Mouse (Mus musculus) forebrain, embryonic 10.5 days (tissue): ENCODE results near the gene Iqce. TPM values are rescaled to one million over a fixed set of nuclear protein-coding genes. Genes with fewer than 3 reads are reported as not detected.

ENCODE experiments used
- DNase-seq: peaks from one replicate; pipeline ENCODE4 v3.0.0-alpha.2; 2017; ENCODE audit warnings: low spot score; ENCODE audit errors: extremely low spot score
- H3K27ac ChIP-seq: fragments of 300-500 bp; sonication (generic); 2 replicates; pipeline ENCODE4 v1.5.1; 2016; ENCODE audit warnings: mild to moderate bottlenecking
- H3K27me3 ChIP-seq: fragments of 300-500 bp; sonication (generic); 2 replicates; pipeline ENCODE4 v1.6.1; 2016; ENCODE audit warnings: mild to moderate bottlenecking; ENCODE audit not compliant: poor library complexity, severe bottlenecking
- H3K36me3 ChIP-seq: fragments of 300-500 bp; sonication (generic); replicated peaks from 2 replicates; pipeline ENCODE4 v1.6.1; 2016; ENCODE audit warnings: mild to moderate bottlenecking, moderate library complexity
- H3K4me1 ChIP-seq: fragments of 300-500 bp; sonication (generic); 2 replicates; pipeline ENCODE4 v1.6.1; 2016
- H3K4me3 ChIP-seq: fragments of 300-500 bp; sonication (generic); 2 replicates; pipeline ENCODE4 v1.5.1; 2016; ENCODE audit warnings: mild to moderate bottlenecking, moderate library complexity
- H3K9me3 ChIP-seq: fragments of 300-500 bp; sonication (generic); 2 replicates; pipeline ENCODE4 v1.6.1; 2016; ENCODE audit warnings: mild to moderate bottlenecking, moderate library complexity
- WGBS: fragments of 180-500 bp; shearing (Covaris S2); methylation state at CpG from one replicate; pipeline ENCODE4 v1.1.7; 2016; 5-methylcytosine and 5-hydroxymethylcytosine counted together
- polyA plus RNA-seq: library from polyadenylated mRNA; unstranded; fragments of >200 nt; fragmentation: Nextera tagmentation; extraction: Ambion mirVana; gene quantifications from 2 replicates; pipeline ENCODE4 v1.2.1, GENCODE M21; 2016

Iqce gene
- polyA plus RNA-seq, 1 experiment from 2014 or later, result 24.0 TPM

- 88% methylated on average over 10 of the region's 10 CpGs for WGBS
- H3K4me1 ChIP-seq, result peaks cover 67% of the 10 kb centered on the region
- peaks cover 22% of the 10 kb centered on the region for H3K27me3 ChIP-seq
- H3K36me3 ChIP-seq, result peaks cover 64% of the 10 kb centered on the region
- 0 out of 2 replicates have a peak overlapping the region, but pooled peaks have one; percentile 40 for H3K27ac ChIP-seq
- H3K9me3 ChIP-seq, result no peaks in the 10 kb centered on the region
- DNase-seq, result no peak
- no peak overlapping the region for H3K4me3 ChIP-seq
Measured at GRCm38 (mm10) chr5:140615321-140616109, 86.7 kb downstream of the Iqce start.

- Histone ChIP-seq H3K4me1 (peaks cover 69% of the 10 kb centered on the region), H3K9me3 (no peaks in the 10 kb centered on the region), H3K27me3 (peaks cover 28% of the 10 kb centered on the region), H3K4me3 (no peak overlapping the region), H3K27ac (peak overlapping the region; percentile 40; the same call in 1 of the 2 replicates), H3K36me3 (peaks cover 64% of the 10 kb centered on the region)
- WGBS, result 87% methylated on average over 4 of the region's 4 CpGs
- no peak for DNase-seq
Measured at GRCm38 (mm10) chr5:140614837-140615236, 87.3 kb downstream of the Iqce start.

DNA sequence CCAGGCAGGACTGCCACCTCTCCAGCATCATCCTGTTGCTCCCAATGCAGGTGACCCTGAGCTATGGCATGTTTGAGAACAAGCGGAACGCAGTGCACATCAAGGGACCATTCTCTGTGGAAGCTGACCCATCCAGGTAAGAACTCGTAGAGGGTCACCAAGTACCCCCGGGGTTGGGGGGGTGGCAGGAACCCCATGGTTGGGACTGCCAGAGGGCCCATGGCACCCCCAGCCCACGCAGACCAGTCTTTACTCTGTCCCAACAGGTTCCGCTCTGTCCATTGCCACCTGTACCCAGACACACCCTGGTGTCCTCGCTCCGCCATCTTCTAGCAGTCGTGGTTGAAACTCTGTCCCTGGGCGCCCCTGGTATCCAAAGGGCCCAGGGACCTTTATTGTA lies 88.0 kb downstream of the Iqce start:
- DNase-seq, result no peak
- peaks cover 73% of the 10 kb centered on the region for H3K4me1 ChIP-seq
- H3K36me3 ChIP-seq, result peaks cover 64% of the 10 kb centered on the region
- H3K9me3 ChIP-seq, result no peaks in the 10 kb centered on the region
- peak overlapping the region; percentile 40; the same call in 1 of the 2 replicates for H3K27ac ChIP-seq
- H3K4me3 ChIP-seq, result no peak overlapping the region
- H3K27me3 ChIP-seq, result peaks cover 35% of the 10 kb centered on the region
- 95% methylated on average over 10 of the region's 10 CpGs for WGBS

- H3K9me3 ChIP-seq, result no peaks in the 10 kb centered on the region
- peak overlapping the region; percentile 70 for H3K4me3 ChIP-seq
- peaks cover 91% of the 10 kb centered on the region for H3K4me1 ChIP-seq
- peak overlapping the region; percentile 95 for H3K27ac ChIP-seq
- DNase-seq, result no peak
- H3K36me3 ChIP-seq, result peaks cover 52% of the 10 kb centered on the region
- peaks cover 55% of the 10 kb centered on the region for H3K27me3 ChIP-seq
- WGBS, result 28% methylated on average over 18 of the region's 18 CpGs
Measured at GRCm38 (mm10) chr5:140612191-140612590, 90.0 kb downstream of the Iqce start.

Other genes with a start within 250 kb of the Iqce start
- 14.0 and 15.1 TPM in 2 replicates for gene Chst12, start 196.8 kb downstream of the Iqce start, polyA plus RNA-seq
- gene Grifin, start 137.3 kb downstream of the Iqce start, polyA plus RNA-seq, result not detected in 2 replicates
- 33.1 and 33.3 TPM in 2 replicates for gene Lfng, start 95.1 kb downstream of the Iqce start, polyA plus RNA-seq
- gene Ttyh3, start 53.3 kb downstream of the Iqce start, polyA plus RNA-seq, result 31.6 and 35.7 TPM in 2 replicates
- 21.5 and 23.6 TPM in 2 replicates for gene Brat1, start 2.6 kb upstream of the Iqce start, polyA plus RNA-seq
- 0.63 and 0.66 TPM in 2 replicates for gene Amz1, start 21.7 kb upstream of the Iqce start, polyA plus RNA-seq
- 6.1 and 7.6 TPM in 2 replicates for gene Gna12, start 128.1 kb upstream of the Iqce start, polyA plus RNA-seq